Mouse (Mus musculus) intestine, embryonic 16.5 days (tissue): ENCODE data around the gene Slc25a17. TPM values are rescaled to one million over a fixed set of nuclear protein-coding genes. Genes with fewer than 3 reads are reported as not detected.

Source experiments
- ATAC-seq: fragments of 200-750 bp; cut with Nextera tagmentation; 2 replicates; pipeline ENCODE4 v1.8.0; 2017; ENCODE audit warnings: moderate TSS enrichment, moderate library complexity
- H3K27ac ChIP-seq: fragments of 300-500 bp; sonication (generic); 2 replicates; pipeline ENCODE4 v1.5.1; 2014; ENCODE audit warnings: mild to moderate bottlenecking, low read length
- H3K27me3 ChIP-seq: fragments of 300-500 bp; sonication (generic); replicated peaks from 2 replicates; pipeline ENCODE4 v1.6.1; 2014; ENCODE audit warnings: low read length, control low read depth, mixed read lengths; ENCODE audit not compliant: control insufficient read depth, insufficient read depth
- H3K36me3 ChIP-seq: fragments of 300-500 bp; sonication (generic); 2 replicates; pipeline ENCODE4 v1.6.1; 2014; ENCODE audit warnings: low read length, control low read depth; ENCODE audit not compliant: control insufficient read depth, insufficient read depth
- H3K4me1 ChIP-seq: fragments of 300-500 bp; sonication (generic); 2 replicates; pipeline ENCODE4 v1.6.1; 2014; ENCODE audit warnings: low read length, control low read depth, mixed read lengths; ENCODE audit not compliant: control insufficient read depth, insufficient read depth
- H3K4me2 ChIP-seq: fragments of 300-500 bp; sonication (generic); 2 replicates; pipeline ENCODE4 v1.6.1; 2014; ENCODE audit warnings: low read depth, low read length, control low read depth
- H3K4me3 ChIP-seq: fragments of 300-500 bp; sonication (generic); 2 replicates; pipeline ENCODE4 v1.5.1; 2014; ENCODE audit warnings: mild to moderate bottlenecking, low read length
- H3K9ac ChIP-seq: fragments of 300-500 bp; sonication (generic); 2 replicates; pipeline ENCODE4 v1.6.1; 2014; ENCODE audit warnings: low read depth, low read length
- H3K9me3 ChIP-seq: fragments of 300-500 bp; sonication (generic); 2 replicates; pipeline ENCODE4 v1.6.1; 2016; ENCODE audit warnings: low read length, control low read depth; ENCODE audit not compliant: control insufficient read depth
- WGBS: fragments of 180-500 bp; shearing (Covaris S2); extraction: QIAGEN DNeasy Blood & Tissue Kit; methylation state at CpG from one replicate; pipeline ENCODE4 v1.1.7; 2014; 5-methylcytosine and 5-hydroxymethylcytosine counted together
- polyA plus RNA-seq: library from polyadenylated mRNA; unstranded; fragments of >200 nt; fragmentation: Nextera tagmentation; extraction: Ambion mirVana; gene quantifications from 2 replicates; pipeline ENCODE4 v1.2.1, GENCODE M21; 2015

The Slc25a17 gene
- polyA plus RNA-seq, 1 experiment from 2014 or later: 67.4 TPM

DNA sequence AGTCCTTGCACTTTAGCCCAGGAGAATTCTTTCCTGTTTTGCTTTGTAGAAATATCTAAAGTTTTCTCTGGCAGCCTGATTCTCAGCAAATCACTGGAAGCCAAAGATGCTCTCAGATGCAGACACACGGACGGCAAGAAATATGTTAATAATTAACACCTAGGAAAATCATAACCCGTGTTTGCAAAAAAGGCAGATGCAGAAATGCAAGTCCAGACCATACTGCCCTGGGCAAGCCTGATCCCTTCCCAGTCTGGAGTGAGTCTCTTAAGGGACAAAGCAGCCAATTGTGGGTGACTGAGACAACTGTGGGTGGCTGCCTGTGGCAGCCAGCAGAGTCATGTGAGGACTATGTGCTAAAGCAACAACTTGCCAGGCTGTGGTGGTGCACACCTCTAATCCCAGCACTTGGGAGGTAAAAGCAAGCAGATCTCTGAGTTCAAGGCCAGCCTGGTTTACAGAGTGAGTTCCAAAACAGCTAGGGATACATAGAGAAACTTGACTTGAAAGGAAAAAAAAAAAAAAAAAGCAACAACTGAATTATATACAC, 60.0 kb downstream of the Slc25a17 start:
- Histone ChIP-seq H3K9ac (no peak overlapping the region), H3K36me3 (no peaks in the 10 kb centered on the region), H3K27ac (no peak overlapping the region), H3K4me3 (no peak overlapping the region), H3K9me3 (peaks cover 3% of the 10 kb centered on the region; the same call in 1 of the 2 replicates), H3K4me1 (peaks cover 12% of the 10 kb centered on the region; the same call in 1 of the 2 replicates), H3K27me3 (no peaks in the 10 kb centered on the region), H3K4me2 (no peak overlapping the region)
- 54% methylated on average over 3 of the region's 3 CpGs for WGBS
- ATAC-seq: no peak

- no peak overlapping the region for H3K4me3 ChIP-seq
- no peak overlapping the region for H3K9ac ChIP-seq
- no peak for ATAC-seq
- no peaks in the 10 kb centered on the region for H3K36me3 ChIP-seq
- 80% methylated on average over 4 of the region's 4 CpGs for WGBS
- H3K4me1 ChIP-seq: peaks cover 12% of the 10 kb centered on the region; the same call in 1 of the 2 replicates
- no peaks in the 10 kb centered on the region for H3K27me3 ChIP-seq
- no peak overlapping the region for H3K4me2 ChIP-seq
- H3K9me3 ChIP-seq: peaks cover 3% of the 10 kb centered on the region; the same call in 1 of the 2 replicates
- H3K27ac ChIP-seq: no peak overlapping the region
Measured at GRCm38 (mm10) chr15:81299549-81299948, 61.1 kb downstream of the Slc25a17 start.

GRCm38 (mm10) chr15:81298213-81298612, 62.4 kb downstream of the Slc25a17 start:
- Histone ChIP-seq H3K4me1 (peaks cover 12% of the 10 kb centered on the region; the same call in 1 of the 2 replicates), H3K4me3 (no peak overlapping the region)
- WGBS: 74% methylated on average over 6 of the region's 6 CpGs

GRCm38 (mm10) chr15:81297543-81297942, 63.1 kb downstream of the Slc25a17 start:
- no peak for ATAC-seq

More at GRCm38 (mm10) chr15:81298213-81298612, 62.4 kb downstream of the Slc25a17 start:
- H3K36me3 ChIP-seq: no peaks in the 10 kb centered on the region
- no peak overlapping the region for H3K9ac ChIP-seq
- H3K27me3 ChIP-seq: no peaks in the 10 kb centered on the region
- no peak for ATAC-seq
- H3K4me2 ChIP-seq: no peak overlapping the region
- H3K27ac ChIP-seq: no peak overlapping the region
- H3K9me3 ChIP-seq: peaks cover 3% of the 10 kb centered on the region; the same call in 1 of the 2 replicates

DNA sequence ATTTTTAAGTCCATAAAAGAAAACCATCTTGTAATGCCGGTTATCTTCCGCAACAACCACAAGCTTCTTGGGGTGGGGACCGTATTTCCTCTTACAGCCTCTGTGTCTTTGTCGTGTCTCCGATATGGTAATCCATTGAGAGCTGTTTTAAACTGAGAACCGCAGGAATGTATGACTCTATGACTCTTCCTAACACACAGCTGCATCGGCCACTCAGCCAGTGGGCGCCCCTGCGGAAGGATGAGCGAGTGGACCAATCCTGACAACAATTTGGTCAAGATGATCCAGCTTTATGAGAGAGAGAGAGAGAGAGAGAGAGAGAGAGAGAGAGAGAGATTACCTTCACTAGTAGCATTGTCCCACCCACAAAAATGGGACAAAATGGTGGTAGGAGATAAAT, 65.7 kb downstream of the Slc25a17 start:
- no peaks in the 10 kb centered on the region for H3K36me3 ChIP-seq
- WGBS: 93% methylated on average over 10 of the region's 10 CpGs
- H3K27me3 ChIP-seq: no peaks in the 10 kb centered on the region
- no peaks in the 10 kb centered on the region for H3K9me3 ChIP-seq
- ATAC-seq: no peak
- no peak overlapping the region for H3K9ac ChIP-seq
- no peak overlapping the region for H3K4me3 ChIP-seq
- H3K4me2 ChIP-seq: no peak overlapping the region
- H3K27ac ChIP-seq: no peak overlapping the region
- H3K4me1 ChIP-seq: no peaks in the 10 kb centered on the region

More at GRCm38 (mm10) chr15:81297543-81297942, 63.1 kb downstream of the Slc25a17 start:
- H3K9ac ChIP-seq: no peak overlapping the region
- 89% methylated on average over 3 of the region's 3 CpGs for WGBS
- H3K27me3 ChIP-seq: no peaks in the 10 kb centered on the region
- no peaks in the 10 kb centered on the region for H3K36me3 ChIP-seq
- H3K4me3 ChIP-seq: no peak overlapping the region
- no peak overlapping the region for H3K4me2 ChIP-seq
- H3K9me3 ChIP-seq: no peaks in the 10 kb centered on the region
- peaks cover 12% of the 10 kb centered on the region; the same call in 1 of the 2 replicates for H3K4me1 ChIP-seq
- H3K27ac ChIP-seq: no peak overlapping the region

DNA sequence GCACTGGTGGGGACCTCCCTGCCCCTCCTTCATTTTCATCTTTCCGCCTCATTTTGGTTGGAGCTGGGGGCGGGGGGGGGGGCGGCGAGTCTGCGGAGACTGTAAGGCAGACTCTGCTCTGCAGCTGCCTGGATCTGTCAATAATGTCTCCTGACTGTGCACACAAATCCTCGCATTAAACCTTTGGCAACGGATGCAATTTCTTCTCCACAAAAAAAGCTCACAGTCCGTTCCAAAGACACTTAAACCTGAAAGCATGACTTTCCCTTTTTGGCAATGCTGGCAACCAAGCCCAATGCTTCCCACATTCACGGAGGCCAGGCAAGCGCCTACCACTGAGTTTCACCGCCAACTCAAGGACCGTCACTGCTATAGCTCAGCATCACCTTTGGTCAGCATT, 66.2 kb downstream of the Slc25a17 start:
- no peak overlapping the region for H3K27ac ChIP-seq
- WGBS: 75% methylated on average over 12 of the region's 12 CpGs
- H3K36me3 ChIP-seq: no peaks in the 10 kb centered on the region
- H3K9ac ChIP-seq: no peak overlapping the region
- ATAC-seq: no peak
- H3K9me3 ChIP-seq: no peaks in the 10 kb centered on the region
- no peak overlapping the region for H3K4me3 ChIP-seq
- no peaks in the 10 kb centered on the region for H3K4me1 ChIP-seq
- H3K27me3 ChIP-seq: no peaks in the 10 kb centered on the region
- no peak overlapping the region for H3K4me2 ChIP-seq

DNA sequence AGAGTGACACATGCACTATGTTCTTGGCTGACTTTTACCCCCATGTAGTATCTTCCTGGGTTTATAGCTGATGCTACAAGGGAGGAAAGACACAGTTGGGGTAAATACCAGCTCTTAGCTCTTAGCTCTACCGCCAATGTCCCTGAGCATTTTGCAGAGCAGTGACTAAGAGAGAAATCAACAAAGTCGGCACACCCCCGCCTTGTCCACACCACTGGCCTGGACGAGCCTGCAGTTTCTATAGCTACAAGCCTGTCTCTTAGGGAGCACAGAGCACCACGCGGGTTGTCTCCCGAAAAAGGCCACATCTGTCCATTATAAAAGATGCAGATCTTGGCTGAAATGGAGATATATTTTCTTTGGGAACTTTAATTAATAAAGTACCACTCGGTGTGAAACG, 69.9 kb downstream of the Slc25a17 start:
- 79% methylated on average over 9 of the region's 9 CpGs for WGBS
- no peak overlapping the region for H3K4me3 ChIP-seq
- no peak overlapping the region for H3K27ac ChIP-seq
- H3K27me3 ChIP-seq: no peaks in the 10 kb centered on the region
- no peak overlapping the region for H3K9ac ChIP-seq
- H3K36me3 ChIP-seq: no peaks in the 10 kb centered on the region
- ATAC-seq: no peak
- H3K4me1 ChIP-seq: no peaks in the 10 kb centered on the region
- no peak overlapping the region for H3K4me2 ChIP-seq
- H3K9me3 ChIP-seq: no peaks in the 10 kb centered on the region

- no peaks in the 10 kb centered on the region for H3K36me3 ChIP-seq
- H3K9me3 ChIP-seq: no peaks in the 10 kb centered on the region
- no peak overlapping the region for H3K27ac ChIP-seq
- H3K9ac ChIP-seq: no peak overlapping the region
- H3K4me2 ChIP-seq: no peak overlapping the region
- WGBS: 86% methylated on average over 4 of the region's 4 CpGs
- H3K4me3 ChIP-seq: no peak overlapping the region
- no peaks in the 10 kb centered on the region for H3K4me1 ChIP-seq
- no peaks in the 10 kb centered on the region for H3K27me3 ChIP-seq
- no peak for ATAC-seq
Measured at GRCm38 (mm10) chr15:81290230-81290629, 70.4 kb downstream of the Slc25a17 start.

- Histone ChIP-seq H3K9ac (no peak overlapping the region), H3K36me3 (no peaks in the 10 kb centered on the region), H3K27ac (no peak overlapping the region), H3K9me3 (no peaks in the 10 kb centered on the region), H3K4me1 (no peaks in the 10 kb centered on the region), H3K4me2 (no peak overlapping the region), H3K4me3 (no peak overlapping the region), H3K27me3 (no peaks in the 10 kb centered on the region)
- ATAC-seq: no peak
- WGBS: 80% methylated on average over 9 of the region's 9 CpGs
Measured at GRCm38 (mm10) chr15:81284121-81284734, 76.4 kb downstream of the Slc25a17 start.
